Mouse (Mus musculus): ENCODE measurements around the gene Wdr66. TPM values are rescaled to one million over a fixed set of nuclear protein-coding genes. Genes with fewer than 3 reads are reported as not detected.

Gene Wdr66
- total and polyA plus RNA-seq, 3 experiments, result 1.4 to 3.6 TPM; not detected in 1

GRCm38 (mm10) chr5:123368869-123369488 is 117.1 kb downstream of the Wdr66 start:
- DNase-seq (ENCODE audit: low read depth, low spot score), result peak; percentile 71
- no peaks in the 10 kb centered on the region for H3K79me2 ChIP-seq (ENCODE audit: control insufficient read depth, insufficient read depth, low read length, poor library complexity)
- H3K4me3 ChIP-seq (ENCODE audit: control insufficient read depth in 1 of 2, insufficient read depth in 1 of 2, low read depth in 2 of 2, low read length in 2 of 2), result no peak overlapping the region
- H3K4me1 ChIP-seq (ENCODE audit: control insufficient read depth in 1 of 2, insufficient read depth in 2 of 2, low read length in 2 of 2), result no peaks in the 10 kb centered on the region
- no peaks in the 10 kb centered on the region for H3K36me3 ChIP-seq (ENCODE audit: control insufficient read depth in 1 of 2, insufficient read depth in 2 of 2, low read length in 2 of 2)
- TF ChIP-seq EP300 (IDR thresholded peaks at IDR 0.05; ENCODE audit: low read depth in 1 of 2, low read length in 2 of 2) (no peak), MYC (IDR thresholded peaks at IDR 0.05; ENCODE audit: low read depth, low read length) (0 out of 2 replicates have a peak, but pooled peaks have one; percentile 31), HCFC1 (IDR thresholded peaks at IDR 0.05; ENCODE audit: low read depth, low read length) (no peak), CTCF (IDR thresholded peaks at IDR 0.05 in 2 of 3, conservative IDR thresholded peaks at IDR 0.05 in 1 of 3; ENCODE audit: control insufficient read depth in 1 of 3, insufficient read depth in 1 of 3, low read depth in 2 of 3, low read length in 3 of 3, poor library complexity in 1 of 3, severe bottlenecking in 1 of 3) (peak; percentile 96 to 99 (median 98)), MAX (IDR thresholded peaks at IDR 0.05; ENCODE audit: low read length) (no peak), SMC3 (IDR thresholded peaks at IDR 0.05; ENCODE audit: low read depth, low read length) (peak; percentile 91), UBTF (IDR thresholded peaks at IDR 0.05; ENCODE audit: borderline replicate concordance, insufficient read depth, low read depth, low read length) (no peak), RAD21 (IDR thresholded peaks at IDR 0.05; ENCODE audit: low read depth, low read length) (peak; percentile 82), ZC3H11A (IDR thresholded peaks at IDR 0.05; ENCODE audit: low read depth, low read length) (peak; percentile 74)
- no peak overlapping the region for H3K27ac ChIP-seq (ENCODE audit: control insufficient read depth, low read depth, low read length)
- H3K27me3 ChIP-seq (ENCODE audit: control insufficient read depth in 1 of 2, insufficient read depth in 2 of 2, low read length in 2 of 2), result no peaks in the 10 kb centered on the region
- H3K9me3 ChIP-seq (replicated peaks; ENCODE audit: insufficient read depth, low read length), result no peaks in the 10 kb centered on the region
- no peak overlapping the region for H3K9ac ChIP-seq (ENCODE audit: control insufficient read depth, low read depth, low read length, poor library complexity, severe bottlenecking)

GRCm38 (mm10) chr5:123370049-123370448 is 118.1 kb downstream of the Wdr66 start:
- H3K27ac ChIP-seq (ENCODE audit: control insufficient read depth, low read depth, low read length), result no peak overlapping the region
- no peak overlapping the region for H3K4me3 ChIP-seq (ENCODE audit: control insufficient read depth in 1 of 2, insufficient read depth in 1 of 2, low read depth in 2 of 2, low read length in 2 of 2)
- no peaks in the 10 kb centered on the region for H3K36me3 ChIP-seq (ENCODE audit: control insufficient read depth in 1 of 2, insufficient read depth in 2 of 2, low read length in 2 of 2)
- H3K9me3 ChIP-seq (replicated peaks; ENCODE audit: insufficient read depth, low read length), result no peaks in the 10 kb centered on the region
- no peaks in the 10 kb centered on the region for H3K27me3 ChIP-seq (ENCODE audit: control insufficient read depth in 1 of 2, insufficient read depth in 2 of 2, low read length in 2 of 2)
- H3K4me1 ChIP-seq (ENCODE audit: control insufficient read depth in 1 of 2, insufficient read depth in 2 of 2, low read length in 2 of 2), result no peaks in the 10 kb centered on the region
- no peaks in the 10 kb centered on the region for H3K79me2 ChIP-seq (ENCODE audit: control insufficient read depth, insufficient read depth, low read length, poor library complexity)
- TF ChIP-seq POLR2A (IDR thresholded peaks at IDR 0.05; ENCODE audit: control insufficient read depth in 1 of 2, insufficient read depth in 1 of 2, low read depth in 1 of 2, low read length in 2 of 2, poor library complexity in 1 of 2) (no peak), E2F4 (IDR thresholded peaks at IDR 0.05; ENCODE audit: borderline replicate concordance, low read depth, low read length) (no peak), UBTF (IDR thresholded peaks at IDR 0.05; ENCODE audit: borderline replicate concordance, insufficient read depth, low read depth, low read length) (no peak), CTCF (IDR thresholded peaks at IDR 0.05 in 2 of 3, conservative IDR thresholded peaks at IDR 0.05 in 1 of 3; ENCODE audit: control insufficient read depth in 1 of 3, insufficient read depth in 1 of 3, low read depth in 2 of 3, low read length in 3 of 3, poor library complexity in 1 of 3, severe bottlenecking in 1 of 3) (no peak), ZNF384 (IDR thresholded peaks at IDR 0.05; ENCODE audit: low read depth, low read length) (no peak), NELFE (IDR thresholded peaks at IDR 0.05; ENCODE audit: low read depth, low read length) (no peak), ELF1 (IDR thresholded peaks at IDR 0.05; ENCODE audit: low read depth, low read length) (no peak), MAFK (IDR thresholded peaks at IDR 0.05; ENCODE audit: borderline replicate concordance, low read depth, low read length) (no peak), SIN3A (IDR thresholded peaks at IDR 0.05; ENCODE audit: low read length) (no peak), SMC3 (IDR thresholded peaks at IDR 0.05; ENCODE audit: low read depth, low read length) (no peak), HCFC1 (IDR thresholded peaks at IDR 0.05; ENCODE audit: low read depth, low read length) (no peak), MYC (IDR thresholded peaks at IDR 0.05; ENCODE audit: low read depth, low read length) (no peak), TBP (IDR thresholded peaks at IDR 0.05; ENCODE audit: low read depth, low read length) (no peak)
- H3K9ac ChIP-seq (ENCODE audit: control insufficient read depth, low read depth, low read length, poor library complexity, severe bottlenecking), result no peak overlapping the region
- DNase-seq (ENCODE audit: low read depth, low spot score), result no peak
